Mouse (Mus musculus) kidney, adult 8-10 months (tissue): ENCODE data around the gene Wdr91.

Experiments used
- DNase-seq, 2 experiments: peaks; one replicate each; pipeline ENCODE4 v3.0.0; 2022

The Wdr91 gene

GRCm38 (mm10) chr6:34861546-34862053 is 49.1 kb downstream of the Wdr91 start:
- DNase-seq = no peak

GRCm38 (mm10) chr6:34832352-34832751 is 78.3 kb downstream of the Wdr91 start:
- no peak for DNase-seq
